Mouse (Mus musculus) embryonic fibroblast, embryonic 13.5 days (primary cell): ENCODE measurements at regions not wholly inside any gene's neighbourhood (a gene's known extent, or its start where the extent isn't known, plus 50 kb on each side); places are given as distances from the start of the nearest gene placed in this dataset.

Source experiments
- H3K27ac ChIP-seq: 2 replicates; pipeline ENCODE4 v1.5.1; 2012; ENCODE audit warnings: low read length, control low read depth, inconsistent platforms; ENCODE audit not compliant: insufficient read depth
- H3K4me1 ChIP-seq: 2 replicates; pipeline ENCODE4 v1.6.1; 2011; ENCODE audit warnings: low read length; ENCODE audit not compliant: control insufficient read depth, insufficient read depth
- H3K4me3 ChIP-seq: 2 replicates; pipeline ENCODE4 v1.5.1; 2011; ENCODE audit warnings: mild to moderate bottlenecking, control low read depth, low read length; ENCODE audit not compliant: insufficient read depth
- CTCF ChIP-seq: IDR thresholded peaks from 2 replicates; pipeline ENCODE4 v1.5.1; 2011; ENCODE audit warnings: mild to moderate bottlenecking, control low read depth, low read length, moderate library complexity, borderline replicate concordance; ENCODE audit not compliant: insufficient read depth
- POLR2A ChIP-seq: IDR thresholded peaks from 2 replicates; pipeline ENCODE4 v1.6.1; 2011; ENCODE audit warnings: low read depth, mild to moderate bottlenecking, control low read depth, low read length, moderate library complexity

- Histone ChIP-seq H3K4me1 (no peaks in the 10 kb centered on the region), H3K27ac (no peak overlapping the region), H3K4me3 (no peak overlapping the region)
- TF ChIP-seq CTCF = no peak
- TF ChIP-seq POLR2A = no peak
Observed at GRCm38 (mm10) chr2:34056552-34056951, 168.8 kb upstream of the Mvb12b start.

DNA sequence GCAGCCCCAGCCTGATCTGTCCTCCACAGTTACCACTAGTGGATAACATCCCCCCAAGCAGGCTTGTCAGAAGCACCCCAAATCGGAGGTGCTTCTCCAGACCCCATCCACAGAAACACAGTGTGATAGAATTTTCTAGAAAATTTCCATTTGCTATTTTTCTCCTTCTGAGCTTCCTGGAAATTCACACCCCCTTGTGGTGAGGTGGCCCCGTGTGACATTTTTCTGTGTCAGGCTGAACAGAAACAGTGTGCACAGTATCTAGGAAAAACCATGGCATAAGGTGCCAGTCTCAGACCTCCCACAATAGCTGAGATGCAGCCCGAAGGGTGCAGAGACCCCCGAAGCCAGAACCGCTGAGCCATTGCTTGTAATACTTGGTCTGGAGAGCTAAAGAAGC, 155.3 kb upstream of the Mvb12b start:
- Histone ChIP-seq H3K27ac (no peak overlapping the region), H3K4me3 (no peak overlapping the region), H3K4me1 (no peaks in the 10 kb centered on the region)
- TF ChIP-seq CTCF = no peak
- TF ChIP-seq POLR2A = no peak

DNA sequence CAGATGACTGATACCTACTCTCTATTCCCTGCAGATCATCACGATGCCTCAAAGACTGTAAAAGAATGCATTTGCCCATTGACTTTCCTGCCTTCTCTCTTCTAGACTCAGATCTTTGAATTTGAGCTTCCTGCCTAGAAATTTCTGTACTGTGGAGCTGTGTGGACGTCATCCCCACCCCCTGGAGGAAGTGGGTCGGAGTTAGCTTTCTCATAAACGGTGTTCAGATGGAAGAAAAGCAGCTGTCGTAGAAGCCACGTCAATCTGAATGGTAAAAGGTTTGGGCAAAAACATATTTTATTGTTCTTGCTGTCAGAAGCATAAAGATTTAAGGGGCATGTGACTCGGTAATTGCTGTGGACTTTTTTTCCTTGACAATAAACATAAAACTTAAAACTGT, 154.6 kb upstream of the Mvb12b start:
- H3K4me1 ChIP-seq = no peaks in the 10 kb centered on the region
- no peak for TF ChIP-seq CTCF
- no peak for TF ChIP-seq POLR2A
- no peak overlapping the region for H3K4me3 ChIP-seq
- H3K27ac ChIP-seq = no peak overlapping the region

DNA sequence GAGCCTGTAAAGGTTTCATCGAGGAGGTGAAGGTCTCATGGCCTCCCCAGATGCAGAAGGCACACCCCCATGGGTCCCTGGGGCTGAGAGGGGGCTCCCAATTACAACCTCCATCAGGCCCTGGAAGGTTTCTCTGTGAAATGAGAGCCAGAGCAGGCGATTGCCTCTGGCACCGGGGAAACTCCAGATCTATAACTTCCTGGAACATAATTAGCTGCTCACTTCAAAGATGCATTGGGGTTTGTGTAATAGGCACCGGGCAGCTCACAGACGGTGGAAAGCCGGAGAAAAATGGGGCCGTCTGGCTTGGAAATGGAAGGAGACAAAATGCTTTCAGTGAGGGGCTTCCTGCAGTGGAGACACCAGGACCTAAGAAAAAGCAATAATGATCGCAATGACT, 151.2 kb upstream of the Mvb12b start:
- Histone ChIP-seq H3K4me1 (no peaks in the 10 kb centered on the region), H3K27ac (no peak overlapping the region), H3K4me3 (no peak overlapping the region)
- TF ChIP-seq POLR2A = no peak
- no peak for TF ChIP-seq CTCF

DNA sequence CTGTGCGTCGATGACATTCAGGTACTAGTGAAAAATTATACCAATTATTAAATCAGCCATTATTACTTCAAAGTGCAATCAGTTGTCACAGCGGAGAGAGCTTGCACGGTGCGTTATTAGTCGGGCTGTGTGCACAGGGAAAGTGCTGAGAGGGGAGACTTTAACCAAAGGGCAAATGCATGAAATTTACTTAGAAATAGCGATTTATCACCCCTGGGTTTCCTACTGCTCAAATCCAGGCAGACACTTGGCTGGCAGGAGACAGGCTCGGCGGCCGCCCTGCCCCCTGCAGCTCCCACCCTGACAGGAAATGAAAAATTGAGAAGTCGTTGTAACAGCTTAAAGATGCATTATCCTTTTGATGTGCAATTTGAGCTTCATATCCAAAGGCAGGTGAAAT, 145.5 kb upstream of the Mvb12b start:
- TF ChIP-seq POLR2A (no peak), CTCF (no peak)
- Histone ChIP-seq H3K4me1 (peaks cover 12% of the 10 kb centered on the region), H3K27ac (no peak overlapping the region), H3K4me3 (no peak overlapping the region)

- H3K4me1 ChIP-seq = peaks cover 17% of the 10 kb centered on the region
- H3K27ac ChIP-seq = peak overlapping the region; percentile 72
- TF ChIP-seq CTCF = no peak
- TF ChIP-seq POLR2A = no peak
- H3K4me3 ChIP-seq = no peak overlapping the region
Observed at GRCm38 (mm10) chr2:34031421-34031820, 143.7 kb upstream of the Mvb12b start.

- Histone ChIP-seq H3K4me1 (peaks cover 17% of the 10 kb centered on the region), H3K27ac (peak overlapping the region; percentile 72), H3K4me3 (no peak overlapping the region)
- no peak for TF ChIP-seq CTCF
- TF ChIP-seq POLR2A = no peak
Observed at GRCm38 (mm10) chr2:34031001-34031412, 143.3 kb upstream of the Mvb12b start.

GRCm38 (mm10) chr2:34027445-34027844, 139.7 kb upstream of the Mvb12b start:
- TF ChIP-seq POLR2A (no peak), CTCF (no peak)
- Histone ChIP-seq H3K4me1 (peaks cover 17% of the 10 kb centered on the region), H3K4me3 (no peak overlapping the region), H3K27ac (no peak overlapping the region)

DNA sequence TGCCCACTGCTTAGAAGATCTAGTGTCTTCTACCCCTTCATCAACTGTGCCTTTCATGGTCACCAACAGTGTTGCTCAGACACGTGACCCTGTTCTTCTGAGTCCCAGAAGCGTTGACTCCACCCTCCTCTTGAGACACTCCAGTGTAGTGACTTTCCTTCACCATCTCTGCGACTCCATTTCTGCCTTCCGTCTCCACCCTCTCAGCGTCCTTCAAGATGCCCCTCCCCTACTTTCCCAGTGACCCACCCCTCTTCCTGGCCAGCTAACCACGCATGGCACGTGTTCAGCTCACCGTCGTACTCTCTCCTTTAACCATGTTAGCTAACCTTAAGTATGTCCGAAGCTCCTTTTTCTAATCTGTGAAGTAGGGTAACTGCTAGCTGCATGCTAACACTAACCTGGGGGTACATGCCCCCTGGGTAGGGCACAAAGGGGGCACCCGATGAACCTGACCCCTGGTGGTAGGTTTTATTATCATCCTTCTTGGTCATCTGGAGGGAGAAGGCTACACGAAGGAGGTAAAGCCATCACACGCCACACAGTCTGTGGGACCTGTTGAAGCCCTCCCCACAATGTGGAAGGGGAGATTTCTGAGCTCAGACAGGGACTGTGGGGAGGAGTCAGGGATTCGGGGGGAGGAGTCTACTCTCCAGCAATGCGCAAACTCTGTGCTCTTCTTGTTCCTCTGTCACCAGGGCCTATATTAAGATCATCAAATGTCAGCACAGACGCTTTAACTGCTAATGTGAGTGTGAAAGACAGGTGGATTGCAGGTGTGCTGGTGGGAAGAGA, 139.0 kb upstream of the Mvb12b start:
- H3K4me1 ChIP-seq = peaks cover 17% of the 10 kb centered on the region
- TF ChIP-seq POLR2A (no peak), CTCF (no peak)
- H3K4me3 ChIP-seq = no peak overlapping the region
- H3K27ac ChIP-seq = no peak overlapping the region

DNA sequence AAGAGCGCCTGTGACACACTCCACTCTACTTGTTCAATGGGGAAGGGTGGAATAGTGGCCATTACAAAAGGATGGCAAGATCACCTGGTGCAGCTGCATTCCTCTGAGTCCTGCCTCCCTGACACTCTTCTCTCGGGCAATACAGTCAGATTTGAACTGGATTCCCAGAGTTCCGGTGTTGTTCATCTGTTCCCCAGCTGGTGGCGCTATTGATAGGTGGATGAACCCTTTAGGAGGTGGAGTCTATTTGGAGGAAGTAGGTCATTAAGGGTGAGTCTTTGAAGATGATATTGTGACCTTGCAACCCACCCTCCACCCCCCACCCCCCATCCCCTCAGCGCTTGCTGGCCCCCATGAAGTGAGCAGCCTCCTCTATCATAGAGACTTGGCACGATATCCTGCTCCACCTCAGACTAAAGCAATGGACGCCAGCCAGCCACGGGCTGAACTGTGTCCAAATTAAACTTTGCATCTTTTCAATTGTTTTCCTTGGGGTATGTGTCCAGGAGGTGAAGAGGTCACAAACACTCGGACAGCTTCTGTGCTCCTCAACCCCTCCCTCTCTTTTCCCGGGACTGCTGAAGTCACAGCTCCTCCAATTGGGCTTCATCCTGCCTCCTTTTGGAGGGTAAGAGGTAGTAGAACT, 138.1 kb upstream of the Mvb12b start:
- Histone ChIP-seq H3K4me1 (peaks cover 17% of the 10 kb centered on the region), H3K4me3 (no peak overlapping the region), H3K27ac (no peak overlapping the region)
- no peak for TF ChIP-seq POLR2A
- TF ChIP-seq CTCF = no peak

DNA sequence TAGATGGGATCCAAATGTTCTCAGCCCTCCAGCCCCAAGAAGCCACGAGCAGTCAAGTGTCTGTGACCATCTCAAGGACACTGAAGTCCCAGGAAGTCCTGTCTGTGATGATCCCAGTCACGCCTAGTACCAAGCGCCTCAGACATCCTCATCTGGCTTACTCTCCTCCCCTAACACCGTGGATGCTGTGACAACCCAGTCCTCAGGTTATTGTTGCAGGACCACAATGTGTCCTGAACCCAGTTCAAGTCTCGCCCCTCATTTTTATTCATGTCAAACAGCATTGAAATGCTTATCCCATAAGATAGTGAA, 129.4 kb upstream of the Mvb12b start:
- 0 out of 2 replicates have a peak, but pooled peaks cover 4% of the 10 kb centered on the region for H3K4me1 ChIP-seq

More for the DNA sequence above, 129.4 kb upstream of the Mvb12b start:
- no peak overlapping the region for H3K27ac ChIP-seq
- no peak overlapping the region for H3K4me3 ChIP-seq
- TF ChIP-seq POLR2A (no peak), CTCF (no peak)
